Mouse (Mus musculus): ENCODE results near the gene Gvin1.
"Not testable (repeated sequence)": the region's sequence is repeated elsewhere in the genome, so short reads cannot be mapped to it uniquely, and the experiment has no call there.

- TF ChIP-seq POLR2A (IDR thresholded peaks at IDR 0.05; ENCODE audit: insufficient read depth, low read length); CTCF (IDR thresholded peaks at IDR 0.05; ENCODE audit: low read depth, low read length): not testable (repeated sequence)
These were observed at the start of gene Gvin1 for GRCm38 (mm10) chr7:106215177-106215576.
